Mouse (Mus musculus): ENCODE data around the gene Lmna.
A peak's percentile ranks its signal among the peaks of the same experiment; 100 is the strongest.

Lmna gene

GRCm38 (mm10) chr3:88518411-88518810, 8.7 kb upstream of the Lmna start:
- no peak for DNase-seq

DNA sequence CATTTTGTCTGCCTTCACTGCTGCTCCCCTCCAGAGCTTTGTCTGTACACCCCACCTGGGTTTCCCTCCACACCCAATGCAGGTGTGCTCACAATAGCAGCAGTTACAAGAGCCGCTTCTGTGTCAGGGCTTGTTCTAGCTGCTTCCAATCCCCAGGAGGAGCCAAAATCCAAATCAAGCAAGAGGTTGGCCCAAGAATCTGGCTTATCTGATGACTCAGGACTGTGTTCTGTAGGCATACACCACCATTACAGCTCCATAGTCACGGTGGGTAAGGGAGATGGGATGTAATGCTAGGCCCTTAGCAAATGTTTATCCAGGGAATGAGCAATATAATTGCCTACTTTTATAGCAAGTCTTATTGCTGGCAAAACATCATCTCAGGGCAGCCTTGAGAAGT, 6.7 kb upstream of the Lmna start:
- DNase-seq = no peak

- no peak for DNase-seq
Measured at GRCm38 (mm10) chr3:88515095-88515386, 5.3 kb upstream of the Lmna start.

DNA sequence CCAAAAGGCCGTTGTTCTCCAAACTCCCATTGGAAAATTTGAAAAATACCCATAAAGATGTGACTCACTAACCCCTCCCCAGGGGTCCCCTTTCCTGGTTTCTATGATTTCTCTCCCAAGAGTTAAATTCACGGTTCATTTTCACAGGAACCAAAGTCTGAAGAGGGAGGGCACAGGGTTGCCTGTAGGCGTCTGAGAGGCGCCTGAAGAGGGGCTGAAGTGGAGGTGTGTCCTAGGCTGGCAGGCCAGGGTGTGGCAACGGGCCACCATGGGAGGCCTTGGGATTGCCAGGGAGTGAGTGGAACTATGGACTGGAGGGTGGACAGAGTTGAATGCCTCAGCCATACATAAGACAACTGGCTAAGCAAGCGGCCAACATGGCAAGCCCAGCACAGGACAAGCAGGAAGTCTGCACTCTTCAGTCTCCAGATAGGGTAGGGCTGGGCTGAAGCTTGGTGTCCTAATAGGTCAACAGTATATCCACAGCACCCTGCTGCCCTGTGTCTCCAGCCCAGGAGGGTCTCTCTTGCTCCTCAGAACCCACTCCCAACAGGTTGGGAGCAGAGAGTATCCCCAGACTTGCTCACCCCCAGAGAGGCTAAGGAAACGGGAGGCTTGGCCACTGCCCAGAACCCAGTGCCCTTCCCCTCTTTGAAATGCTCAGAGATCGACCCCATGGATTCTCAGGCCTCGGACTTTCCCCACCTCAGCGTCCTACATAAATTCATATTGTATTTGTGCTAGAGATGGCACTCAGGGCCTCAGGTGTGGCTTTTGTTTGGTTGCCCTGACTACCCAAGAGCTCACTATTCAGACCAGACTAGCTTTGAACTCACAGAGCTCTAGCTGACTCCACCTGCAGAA, 4.7 kb upstream of the Lmna start:
- DNase-seq = peak; percentile 66

- DNase-seq = no peak
Measured at GRCm38 (mm10) chr3:88513546-88514115, 3.9 kb upstream of the Lmna start.

GRCm38 (mm10) chr3:88512896-88513545, 3.3 kb upstream of the Lmna start:
- DNase-seq = peak; percentile 86

GRCm38 (mm10) chr3:88512141-88512895, 2.6 kb upstream of the Lmna start:
- DNase-seq = peak; percentile 65

GRCm38 (mm10) chr3:88511559-88511958, 1.8 kb upstream of the Lmna start:
- DNase-seq = no peak

DNA sequence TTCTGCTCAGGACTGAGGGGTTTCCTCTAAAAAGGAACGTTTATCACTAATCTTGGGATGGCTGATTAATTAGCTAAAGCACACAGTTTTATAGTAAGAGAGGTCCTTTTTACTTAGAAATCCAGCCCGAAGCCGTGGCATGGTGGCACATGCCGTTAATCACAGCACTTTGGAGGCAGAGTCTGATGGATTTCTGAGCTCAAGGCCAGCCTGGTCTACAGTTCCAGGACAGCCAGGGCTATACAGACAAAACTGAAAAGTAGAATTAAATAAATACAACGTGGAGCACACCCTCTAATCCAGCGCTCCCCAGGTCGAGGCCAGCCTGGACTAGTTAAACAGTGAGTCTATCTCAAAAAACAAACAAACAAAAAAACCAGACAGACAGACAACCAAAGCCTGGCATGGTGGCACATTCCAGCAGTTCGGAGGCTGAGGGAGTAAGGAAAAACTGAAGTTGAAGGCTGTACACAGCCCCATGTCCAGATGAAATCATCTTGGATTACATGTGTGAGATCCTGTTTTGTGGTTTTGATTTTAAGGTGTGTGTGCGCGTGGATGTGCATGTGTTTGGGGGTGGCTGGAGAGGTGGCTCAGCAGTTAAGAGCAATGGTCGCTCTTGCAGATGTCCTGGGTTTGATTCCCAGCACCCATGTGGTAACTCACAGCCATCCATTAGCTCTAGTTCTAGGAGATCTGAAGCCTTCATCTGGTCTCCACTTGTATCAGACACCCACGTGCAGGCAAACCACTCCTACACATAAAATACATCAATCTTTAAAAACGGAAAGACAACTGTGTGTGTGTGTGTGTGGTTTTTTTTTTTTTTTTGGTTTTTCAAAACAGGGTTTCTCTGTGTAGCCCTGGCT, 899 bp upstream of the Lmna start:
- no peak for DNase-seq

GRCm38 (mm10) chr3:88509250-88509649, 506 bp downstream of the Lmna start:
- DNase-seq = no peak

- no peak for DNase-seq
Measured at GRCm38 (mm10) chr3:88505765-88506164, 4.0 kb downstream of the Lmna start.

DNA sequence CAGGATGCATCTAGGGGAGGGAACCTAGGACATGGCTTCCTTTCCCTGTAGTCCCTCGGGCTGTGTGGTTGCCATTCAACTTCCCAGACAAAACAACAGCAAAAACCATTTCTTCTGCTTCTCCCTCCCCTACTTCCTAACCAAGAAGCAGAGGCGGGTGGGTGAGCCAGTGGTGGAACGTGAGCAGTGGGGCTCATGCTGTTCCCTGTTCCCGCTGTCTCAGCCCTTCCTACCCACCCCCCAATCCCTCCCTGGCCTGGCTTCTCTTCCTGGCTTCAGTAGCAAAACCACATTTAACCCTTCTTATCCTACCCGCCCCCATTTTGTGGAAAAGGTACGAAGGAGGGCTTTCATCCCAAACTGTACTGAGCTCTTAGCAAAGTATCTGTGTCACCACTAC, 4.7 kb downstream of the Lmna start:
- DNase-seq = no peak

- DNase-seq = no peak
Measured at GRCm38 (mm10) chr3:88503881-88504746, 5.6 kb downstream of the Lmna start.

DNA sequence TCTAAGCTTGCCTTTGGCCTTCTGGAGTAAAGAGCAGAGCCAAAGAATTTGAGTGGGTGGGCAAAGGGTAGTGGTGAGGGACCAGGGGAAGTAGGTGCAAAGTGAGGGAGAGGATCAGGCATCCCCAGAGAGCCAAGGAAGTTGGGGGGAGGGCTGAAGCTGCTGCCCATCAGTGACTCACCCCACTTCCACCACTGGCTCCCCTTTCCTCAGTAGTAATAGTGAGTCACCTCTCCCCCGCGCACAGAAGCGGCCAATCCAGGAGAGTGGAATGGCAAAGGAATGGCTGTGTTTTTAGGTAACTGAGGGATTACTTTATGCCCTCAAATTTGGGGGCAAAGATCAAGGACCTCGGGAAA, 6.3 kb downstream of the Lmna start:
- DNase-seq = peak; percentile 67

DNA sequence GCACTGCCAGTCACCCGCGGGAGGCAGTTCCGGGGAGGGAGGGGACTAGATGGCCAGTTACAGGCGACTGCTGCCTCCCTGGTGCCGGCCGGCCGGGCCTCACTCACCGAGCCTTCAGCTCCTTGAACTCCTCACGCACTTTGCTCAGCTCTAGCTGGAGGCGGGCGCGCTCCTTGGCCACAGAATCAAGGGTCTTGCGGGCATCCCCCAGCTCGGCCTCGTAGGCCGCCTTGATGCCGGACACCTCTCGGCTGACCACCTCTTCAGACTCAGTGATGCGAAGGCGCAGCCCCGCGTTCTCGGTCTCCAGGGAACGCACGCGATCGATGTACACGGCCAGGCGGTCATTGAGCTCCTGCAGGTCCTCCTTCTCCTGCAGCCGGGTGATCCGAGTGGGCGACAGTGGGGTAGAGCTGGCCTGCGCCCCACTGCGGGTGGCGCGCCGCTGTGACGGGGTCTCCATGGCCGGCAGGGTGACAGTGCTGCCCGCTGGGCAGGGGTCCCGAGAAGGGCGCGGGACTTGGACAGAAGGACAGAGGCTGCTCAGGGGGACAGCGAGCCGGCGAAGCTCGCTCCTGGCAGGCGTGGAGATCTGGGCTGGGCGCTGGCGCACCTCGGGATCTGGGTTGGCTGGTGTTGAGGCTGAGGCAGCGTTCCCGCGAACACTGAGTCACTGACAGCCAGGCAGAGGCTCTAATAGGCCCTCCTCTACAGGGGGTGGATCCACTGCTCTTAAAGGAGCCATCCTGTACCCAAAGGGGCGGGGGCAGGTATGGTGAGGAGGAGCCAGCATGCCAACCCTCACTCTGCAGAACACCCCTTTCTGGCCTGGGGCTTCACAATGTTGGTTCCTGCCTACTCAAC, 6.9 kb downstream of the Lmna start:
- DNase-seq = peak; percentile 94

DNA sequence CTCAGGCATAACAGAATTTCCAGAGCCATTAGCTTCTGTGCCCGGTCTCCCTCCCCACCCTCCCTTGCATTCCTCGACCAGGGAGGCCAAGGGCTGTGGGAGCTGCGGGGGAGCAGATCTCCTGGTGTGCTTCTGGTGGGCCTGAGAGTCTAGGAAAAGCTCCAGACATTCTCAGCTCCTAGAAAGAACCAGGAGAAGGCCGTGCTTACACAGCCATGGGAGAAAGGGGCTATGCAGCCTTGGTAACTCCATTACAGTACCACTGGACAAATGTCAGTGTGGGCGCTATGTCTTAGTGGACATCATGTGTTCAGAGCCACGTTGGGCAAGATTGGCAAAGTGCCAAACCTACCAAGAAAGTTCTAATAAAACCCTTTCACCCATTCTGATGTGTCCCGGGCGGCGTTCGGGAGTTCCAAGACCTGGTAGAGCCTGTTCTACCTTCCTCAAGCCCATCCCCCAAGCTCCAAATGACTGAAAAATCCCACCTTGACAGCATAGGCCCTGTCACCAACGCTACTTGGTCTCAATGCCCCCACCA, 7.7 kb downstream of the Lmna start:
- peak; percentile 55 for DNase-seq

GRCm38 (mm10) chr3:88501366-88502030, 8.3 kb downstream of the Lmna start:
- DNase-seq = no peak

DNA sequence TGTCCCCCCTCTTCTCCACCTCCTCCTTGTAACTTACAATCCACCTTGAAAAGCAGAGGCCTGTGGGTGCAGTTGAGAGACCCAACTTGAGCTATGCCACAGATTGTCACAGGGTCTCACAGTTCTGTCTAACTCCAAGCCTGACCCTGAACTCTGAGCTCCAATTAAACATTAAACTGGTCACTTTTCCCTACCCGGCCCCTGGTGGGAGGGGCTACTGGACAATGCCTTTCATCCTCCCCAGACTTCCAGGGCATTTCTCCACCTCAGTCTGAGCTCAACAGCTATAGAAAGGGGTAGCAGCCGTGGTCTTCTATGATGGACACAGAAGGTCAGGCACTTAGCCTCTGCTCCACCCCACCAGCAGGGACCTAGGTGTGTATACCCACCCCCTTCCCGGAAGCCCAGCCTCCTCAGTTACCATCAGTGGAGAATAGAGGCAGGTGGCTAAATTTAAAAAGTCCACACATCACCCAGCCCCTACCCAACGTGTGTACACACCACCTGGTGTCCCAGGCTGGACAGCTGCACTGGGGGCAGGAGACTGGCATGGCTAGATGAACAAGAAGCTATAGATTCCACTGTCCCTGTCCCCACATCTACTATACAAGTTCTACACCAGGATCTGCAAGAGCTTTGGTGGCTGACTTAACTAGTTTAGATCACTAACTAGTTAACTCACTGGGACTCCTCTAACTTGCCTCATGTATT, 8.9 kb downstream of the Lmna start:
- no peak for DNase-seq

DNA sequence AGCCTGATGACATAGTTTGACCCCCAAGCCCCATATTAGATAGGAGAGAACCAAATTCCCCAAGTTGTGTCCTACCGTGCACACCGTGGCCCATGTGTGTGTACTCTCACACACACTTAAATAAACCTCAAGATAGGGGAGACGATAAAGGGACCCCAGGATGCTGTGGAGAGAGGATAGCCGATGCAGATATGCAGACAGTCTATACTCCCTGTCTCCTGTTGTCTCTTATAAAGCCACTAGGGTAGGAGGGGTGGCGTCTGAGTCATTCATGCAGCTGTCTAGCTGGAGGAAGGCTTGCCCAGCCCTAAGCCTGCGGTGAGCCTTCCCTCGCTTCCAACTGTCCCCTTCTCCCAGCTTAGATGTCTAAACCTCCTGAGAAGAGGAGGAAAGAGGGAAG, 9.7 kb downstream of the Lmna start:
- no peak for DNase-seq
